Mouse (Mus musculus) CD4-positive helper T cell, adult 2 months (primary cell): Measurements from ENCODE around the gene Mdh2.

Experiments
- DNase-seq: peaks from one replicate; pipeline ENCODE4 v3.0.0-alpha.2; 2012; ENCODE audit warnings: low read depth, missing footprints, low spot score

Mdh2 gene

DNA sequence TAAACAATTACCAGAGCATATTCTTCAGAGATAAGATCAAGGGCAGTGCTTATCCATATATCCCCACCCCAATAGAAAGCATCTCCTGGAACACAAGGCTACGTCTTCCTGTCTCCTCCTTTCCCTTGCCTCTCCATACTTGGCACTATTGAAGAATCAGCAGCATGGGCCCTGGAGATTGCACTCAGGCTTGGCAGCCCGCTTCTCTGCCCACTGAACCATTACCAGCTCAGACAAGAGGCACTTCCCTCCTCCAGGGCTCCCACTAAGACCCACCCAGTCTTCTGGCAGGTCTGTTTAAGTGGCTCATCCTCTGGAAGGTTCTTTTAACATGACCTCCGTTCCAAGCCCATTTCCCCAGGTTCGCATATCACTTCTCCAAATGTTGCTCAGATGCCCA, 1.7 kb upstream of the Mdh2 start:
- DNase-seq, result no peak

DNA sequence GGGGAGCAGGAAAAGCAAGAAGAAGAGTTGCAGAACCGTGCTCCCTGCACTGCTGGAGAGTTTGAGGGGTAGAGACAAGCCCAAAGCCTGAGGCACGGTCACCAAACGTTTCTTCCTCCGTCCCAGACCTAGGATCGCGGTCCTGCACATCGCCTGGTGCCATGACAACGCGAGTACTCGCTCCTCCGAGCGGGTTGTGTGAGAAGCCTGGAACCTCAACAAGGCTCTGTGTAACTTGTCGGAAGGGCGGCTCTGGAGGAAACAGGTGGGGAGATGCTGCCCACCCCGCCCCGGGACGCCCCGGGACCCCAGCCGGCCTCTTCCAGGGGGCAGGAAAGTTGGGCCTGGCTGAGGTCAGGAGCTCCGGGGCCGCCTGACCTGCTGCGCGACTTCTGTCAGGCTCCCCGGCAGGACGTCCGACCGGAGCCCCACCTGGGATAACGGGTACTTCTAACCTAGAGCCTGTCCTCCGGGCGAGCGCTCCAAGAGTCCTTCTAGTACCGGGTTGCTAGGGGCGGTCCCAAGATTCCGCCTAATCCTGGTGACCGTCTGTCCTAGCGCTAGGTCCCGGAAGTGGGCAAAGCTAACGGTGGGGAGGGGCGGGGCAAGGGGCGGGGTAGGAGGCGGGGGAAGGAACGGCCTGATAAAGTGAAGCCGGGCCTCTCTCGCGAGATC, 347 bp upstream of the Mdh2 start, which contains the start of gene Styxl1:
Gene Styxl1 (minus strand): TSS at position 590 of the 675 bp plus-strand sequence.
- DNase-seq, result no peak

DNA sequence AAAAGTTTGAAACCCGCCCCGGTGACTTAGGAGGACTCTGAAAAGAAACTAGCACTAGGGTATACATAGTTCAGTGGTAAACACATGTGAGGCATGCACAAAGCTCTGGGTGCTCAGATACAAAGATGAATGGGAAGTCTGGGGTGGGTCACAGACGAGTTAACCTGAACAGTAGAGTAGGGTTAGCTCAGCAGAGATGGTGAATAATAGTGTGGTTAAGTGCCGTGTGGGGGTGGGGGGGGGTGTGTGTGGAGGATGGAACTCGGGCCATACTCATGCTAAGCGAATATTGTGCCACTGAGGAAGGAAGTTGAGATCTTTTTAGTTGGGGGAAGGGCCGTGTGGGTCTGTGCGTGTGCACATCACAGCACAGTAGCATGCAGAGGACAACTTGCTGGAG, 2.1 kb downstream of the Mdh2 start:
- peak; percentile 37 for DNase-seq

DNA sequence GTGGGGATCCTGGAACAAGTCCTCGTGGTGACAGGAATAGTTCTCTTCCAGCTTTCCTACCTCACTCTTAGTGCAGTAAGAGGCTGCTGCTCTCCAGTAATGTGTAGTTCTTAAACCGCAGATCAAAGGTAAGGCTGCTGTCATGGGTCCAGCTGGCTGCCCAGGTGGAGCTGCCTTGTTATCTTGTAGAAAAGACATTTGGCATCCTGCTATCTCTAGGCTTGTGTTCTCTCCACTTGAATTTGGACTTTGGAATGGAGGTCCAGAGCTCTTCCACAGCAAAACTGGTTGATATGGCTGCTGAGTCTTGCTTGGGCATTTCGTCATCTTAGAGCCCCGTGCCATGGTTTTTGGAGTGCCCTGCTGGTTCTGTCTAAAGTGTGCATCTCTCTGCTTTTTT, 4.6 kb downstream of the Mdh2 start:
- DNase-seq, result no peak

DNA sequence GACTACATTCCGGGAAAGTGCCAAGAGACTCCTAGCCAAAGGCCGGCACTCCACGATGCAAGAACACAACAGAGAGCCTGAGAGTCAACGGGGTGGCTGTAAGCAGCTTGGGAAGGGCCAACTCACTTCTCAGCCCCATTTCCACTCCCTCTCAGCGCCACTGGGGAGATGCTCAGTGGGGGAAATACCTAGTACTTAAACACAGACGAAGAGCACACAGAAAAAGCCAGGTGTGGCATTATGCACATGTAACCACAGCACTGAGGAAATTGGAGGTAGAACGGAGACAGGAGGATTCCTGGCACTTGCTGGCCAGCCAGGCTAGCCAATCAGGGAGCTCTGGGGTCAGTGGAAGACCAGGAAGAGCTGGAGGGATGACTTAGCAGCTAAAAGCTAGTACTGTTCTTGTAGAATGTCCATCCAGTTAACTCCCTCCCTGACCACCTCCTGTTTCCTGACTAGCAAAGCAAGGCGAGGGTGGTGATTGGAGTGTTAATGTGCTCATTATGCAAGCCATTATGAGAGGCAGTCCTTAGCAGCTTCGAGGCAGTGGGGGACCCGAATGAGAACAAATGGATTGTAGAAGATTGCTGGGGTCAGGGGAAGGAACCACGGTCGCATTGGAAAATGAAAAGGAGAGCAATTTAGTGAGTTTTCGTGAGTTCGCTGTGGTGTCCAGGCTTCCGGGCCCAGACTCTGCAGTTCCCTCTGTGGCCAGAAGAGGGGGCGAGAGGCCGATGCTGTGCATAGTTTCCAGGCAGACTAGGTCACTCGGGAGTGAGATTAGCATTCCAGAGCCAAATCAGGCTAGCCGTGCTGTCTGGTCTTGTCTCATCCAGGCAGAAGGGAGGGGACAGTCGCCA, 15.9 kb downstream of the Mdh2 start:
- peak; percentile 70 for DNase-seq

DNA sequence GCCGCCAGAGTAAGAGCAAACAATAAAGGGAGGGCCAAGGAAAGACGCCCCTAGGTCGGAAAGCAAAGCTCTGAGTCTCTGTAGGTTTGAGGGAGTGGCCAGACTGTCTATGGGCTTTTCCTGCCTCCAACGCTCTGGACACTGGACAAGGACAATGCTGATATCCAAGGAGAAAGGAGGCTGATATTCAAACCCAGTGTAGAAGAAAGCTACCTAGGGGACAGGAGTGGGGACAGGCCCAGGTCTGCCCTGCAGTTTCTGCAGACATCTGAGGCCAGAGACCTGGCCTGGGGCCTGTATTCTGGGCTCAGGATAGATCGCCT, 16.5 kb downstream of the Mdh2 start:
- DNase-seq, result no peak

DNA sequence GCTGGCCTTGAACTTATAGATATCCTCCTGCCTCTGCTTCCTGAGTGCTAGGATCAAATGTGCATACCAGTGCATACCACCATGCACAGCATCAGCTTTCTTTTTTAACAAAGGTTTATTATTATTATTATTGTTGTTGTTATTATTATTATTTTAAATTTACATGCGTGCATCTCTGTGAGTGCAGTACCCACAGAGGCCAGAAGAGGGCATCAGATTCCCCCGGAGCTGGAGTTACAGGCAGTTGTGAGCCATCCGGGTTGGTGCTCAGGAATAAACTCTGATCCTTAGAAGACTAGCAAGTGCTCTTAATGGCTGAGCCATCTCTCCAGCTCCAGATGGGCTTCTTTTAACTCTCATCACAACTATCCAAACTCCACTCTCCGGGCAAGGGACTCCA, 21.5 kb downstream of the Mdh2 start:
- no peak for DNase-seq

DNA sequence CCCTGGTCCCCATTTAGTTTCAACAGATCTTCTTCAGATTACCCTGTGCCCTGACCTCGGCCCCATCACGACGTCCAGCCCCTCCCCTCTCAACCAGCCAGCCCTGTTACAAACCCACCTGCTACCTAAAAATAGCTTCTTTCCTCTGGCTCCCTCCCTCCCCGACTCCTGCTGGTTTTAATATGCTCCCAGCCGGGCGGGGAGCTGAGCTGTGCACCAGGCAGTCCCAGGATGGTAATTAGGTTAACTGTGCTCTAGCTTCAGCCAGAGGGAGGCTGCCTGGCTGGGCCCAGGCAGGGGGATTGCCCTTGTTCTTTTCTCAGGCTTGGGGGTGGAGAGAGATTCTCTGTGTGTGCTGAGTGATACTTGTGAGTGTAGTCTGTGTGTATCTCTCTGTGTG, 22.6 kb downstream of the Mdh2 start:
- no peak for DNase-seq

DNA sequence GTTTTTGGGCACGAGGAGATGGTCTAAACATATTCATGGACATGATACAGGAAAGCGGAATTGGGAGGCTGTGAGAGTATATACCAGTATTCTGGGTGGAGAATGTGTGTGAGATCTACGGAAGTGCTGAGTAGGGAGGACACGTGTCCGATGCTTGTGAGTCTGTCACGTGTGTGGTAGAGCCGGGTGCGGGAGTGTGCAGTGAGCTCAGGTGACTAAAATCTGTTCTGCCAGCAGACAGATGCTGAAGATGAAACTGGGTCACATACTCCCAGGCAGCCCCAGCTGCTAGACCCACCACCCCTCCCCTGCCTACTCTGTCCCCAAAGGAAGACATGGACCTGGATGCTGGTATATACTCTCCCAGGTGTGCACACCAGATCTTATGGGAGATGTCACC, 24.4 kb downstream of the Mdh2 start:
- no peak for DNase-seq

DNA sequence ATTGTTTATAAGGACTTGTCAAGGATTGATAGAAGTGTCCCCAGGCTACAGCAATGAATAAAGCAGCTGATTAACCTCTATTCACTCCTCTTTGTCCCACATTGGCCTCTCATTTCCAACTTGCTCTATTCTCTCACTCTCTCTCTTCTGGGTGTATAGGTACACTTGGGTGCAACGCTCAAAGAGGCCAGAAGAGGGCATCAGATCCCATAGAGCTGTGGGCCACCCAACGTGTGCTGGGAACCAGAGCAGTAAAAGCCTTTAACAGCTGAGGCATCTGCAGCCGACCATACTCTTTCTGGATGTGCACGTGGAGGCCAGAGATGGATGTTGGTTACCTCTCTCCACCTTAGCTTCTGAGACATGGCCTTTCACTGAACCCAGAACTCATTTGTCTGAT, 24.9 kb downstream of the Mdh2 start:
- DNase-seq, result no peak

DNA sequence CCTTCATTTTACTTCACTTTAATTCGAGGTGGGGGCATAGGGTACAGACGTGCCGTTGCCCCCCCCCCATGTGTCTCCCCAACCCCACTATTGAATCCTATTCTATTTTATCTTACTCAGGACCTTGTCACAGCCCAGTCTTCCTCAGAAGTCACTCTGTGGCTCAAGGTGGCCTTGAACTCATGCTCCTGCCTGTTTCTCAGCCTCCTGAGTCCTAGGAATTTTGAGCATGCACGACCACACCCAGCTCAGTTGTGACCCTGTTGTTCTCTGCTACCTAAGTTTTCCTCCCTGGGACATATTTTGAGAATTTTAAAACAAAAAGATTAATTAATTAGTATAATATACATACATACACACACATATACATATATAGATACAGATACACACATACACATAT, 25.4 kb downstream of the Mdh2 start:
- no peak for DNase-seq

DNA sequence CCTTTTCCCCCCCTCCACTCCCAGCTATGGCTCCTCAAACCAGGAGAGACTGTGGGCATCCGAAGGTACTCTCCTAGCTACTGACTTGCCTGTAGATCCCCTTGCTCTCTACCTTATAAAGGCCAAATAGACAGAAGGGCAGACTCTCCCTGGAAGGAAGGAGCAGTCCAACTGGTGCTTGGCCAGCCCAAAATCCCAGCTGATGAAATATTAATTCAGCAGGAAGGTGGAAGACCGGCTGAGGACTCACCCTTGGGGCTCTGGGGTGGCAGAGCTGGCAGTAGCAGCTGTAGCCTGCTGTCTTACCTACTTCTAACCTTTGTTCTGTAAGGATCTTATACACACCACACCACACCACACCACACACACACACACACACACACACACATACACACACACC, 26.5 kb downstream of the Mdh2 start:
- no peak for DNase-seq

DNA sequence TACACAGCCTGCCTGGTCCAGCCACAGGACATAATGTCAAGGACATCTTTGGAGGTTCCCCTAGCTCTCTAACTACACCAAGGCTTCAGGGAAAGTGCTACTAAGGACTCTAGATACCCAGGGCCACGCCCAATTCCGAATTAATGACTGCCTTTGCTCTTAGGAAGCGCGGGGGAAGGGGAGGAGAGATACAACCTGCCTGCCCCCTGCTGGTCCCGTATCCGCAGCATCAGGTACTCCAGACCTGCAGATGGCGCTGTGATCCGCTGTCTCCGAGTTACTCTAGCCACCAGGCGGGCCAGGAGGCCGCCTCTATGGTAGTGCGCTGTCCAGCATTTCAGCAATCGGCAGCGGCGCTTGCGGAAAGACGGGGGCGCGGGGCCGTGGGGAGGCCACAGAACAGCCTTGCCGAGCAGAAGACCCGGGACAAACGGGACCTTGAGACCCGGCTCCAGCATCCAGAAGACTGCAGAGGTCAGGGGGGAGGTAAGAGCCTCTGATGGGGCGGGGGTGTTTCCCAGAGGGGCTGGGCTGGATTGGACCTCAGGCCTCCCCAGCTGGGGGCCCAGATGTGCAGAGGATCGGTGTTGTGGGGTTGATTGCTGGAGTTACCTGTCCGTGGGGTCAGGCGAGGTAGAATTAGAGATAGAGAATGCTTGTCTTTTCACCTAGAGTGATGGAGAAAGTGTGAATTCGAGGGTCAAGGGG, 28.4 kb downstream of the Mdh2 start, which contains the start of gene Srrm3:
Gene Srrm3 (plus strand): TSS at position 336 of the 708 bp plus-strand sequence.
- peak; percentile 91 for DNase-seq

DNA sequence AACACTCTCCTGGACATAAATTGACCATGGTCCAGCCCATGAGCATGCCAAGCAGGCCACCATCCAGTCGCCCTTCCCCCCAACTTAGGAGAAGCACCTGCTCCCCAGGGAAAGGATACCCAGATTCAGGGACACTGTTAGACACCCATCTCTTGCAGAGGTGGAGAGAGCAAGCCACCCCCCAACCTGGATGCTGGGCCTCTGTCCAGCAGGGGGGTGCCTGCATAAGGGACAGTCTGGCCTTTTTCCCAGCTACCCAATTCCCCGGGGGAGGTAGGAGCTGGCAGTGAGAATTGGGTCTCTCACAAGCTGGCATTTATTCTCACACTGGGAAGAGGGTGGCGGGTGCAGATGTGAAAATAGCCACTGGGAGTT, 29.0 kb downstream of the Mdh2 start:
- no peak for DNase-seq

DNA sequence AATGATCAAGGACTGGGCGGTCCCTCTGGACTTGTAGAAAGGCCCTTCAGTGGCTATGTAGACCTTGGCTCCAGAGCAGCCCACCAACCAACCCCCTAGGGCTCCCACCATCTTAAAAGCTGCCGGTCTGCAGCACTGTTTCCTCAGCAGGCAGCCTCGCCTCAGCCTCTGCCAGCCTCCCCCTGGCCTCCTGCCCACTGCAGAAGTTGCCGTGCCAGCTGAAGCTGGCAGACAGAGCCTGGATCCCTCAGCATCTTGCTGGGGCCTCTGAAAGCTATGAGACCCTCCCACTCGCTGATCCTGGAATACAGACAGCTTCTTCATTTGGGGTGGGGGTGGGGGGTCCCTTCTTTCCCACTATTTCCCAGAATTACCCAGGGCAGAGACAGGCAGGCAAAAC, 34.7 kb downstream of the Mdh2 start:
- no peak for DNase-seq

DNA sequence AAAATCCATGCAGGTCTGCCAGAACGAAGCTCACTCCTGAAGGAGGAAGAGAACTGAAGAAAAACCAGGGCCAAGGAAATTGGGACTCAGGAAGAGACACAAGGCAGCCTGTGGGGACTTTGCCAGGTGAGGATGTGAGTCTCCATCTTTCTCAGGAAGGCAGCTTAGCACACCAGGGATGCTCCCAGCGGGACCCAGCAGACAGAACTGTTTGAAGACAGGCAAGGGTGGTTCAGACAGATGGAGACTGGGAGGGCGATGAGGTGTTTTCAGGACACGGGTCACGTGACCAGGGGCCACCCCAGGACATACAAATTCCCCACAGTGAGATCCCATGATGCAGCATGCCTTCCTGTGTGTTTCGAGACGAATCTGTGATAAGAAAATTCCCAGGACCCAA, 40.2 kb downstream of the Mdh2 start:
- no peak for DNase-seq

DNA sequence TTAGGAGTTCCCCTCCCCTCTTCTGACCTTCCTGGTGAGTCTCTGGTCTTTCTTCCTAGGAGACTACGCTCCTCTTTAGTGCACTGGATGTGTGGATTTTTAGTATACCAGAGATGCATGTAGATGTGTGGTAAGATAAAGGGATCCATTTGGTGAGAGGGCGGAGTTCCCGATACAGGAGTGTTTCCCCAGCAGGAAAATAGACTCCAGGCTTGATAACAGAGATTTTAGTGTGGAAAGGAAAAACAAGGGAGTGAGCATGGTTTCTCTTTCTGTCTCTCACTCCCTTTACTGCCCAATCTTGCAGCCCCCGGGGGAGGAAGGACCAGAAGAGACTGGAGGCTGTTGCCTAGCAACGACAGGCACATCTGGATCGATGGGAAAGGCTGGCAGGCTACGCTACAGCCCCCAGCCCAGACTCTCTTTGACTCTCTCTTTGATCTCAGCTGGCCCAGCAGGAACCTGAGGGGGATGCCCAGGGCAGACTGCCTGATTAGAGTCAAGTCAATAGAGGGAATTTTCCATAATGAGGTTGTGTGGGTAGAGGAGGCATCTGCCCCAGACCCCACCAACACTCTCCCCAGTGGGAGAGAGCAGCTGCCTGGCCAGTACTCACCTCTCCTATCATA, 44.1 kb downstream of the Mdh2 start:
- no peak for DNase-seq

DNA sequence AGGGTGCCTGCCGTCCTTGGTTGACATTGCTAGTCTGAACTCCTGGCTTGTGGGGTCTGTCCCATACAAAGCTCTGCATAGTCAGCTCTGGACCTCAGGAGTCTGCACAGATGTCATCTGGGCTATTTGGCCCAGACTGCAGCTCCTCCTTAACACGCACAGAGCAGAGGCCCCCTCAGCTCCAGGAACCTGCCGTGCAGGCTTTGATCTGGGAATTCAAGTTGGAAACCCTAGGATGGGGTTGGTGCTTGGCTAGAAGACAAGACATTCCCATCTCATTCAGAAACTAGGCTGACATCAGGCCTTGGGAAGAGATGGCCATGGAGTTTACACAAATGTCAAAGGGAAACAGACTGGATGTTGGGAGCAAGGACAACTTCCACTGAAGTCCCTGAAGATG, 46.2 kb downstream of the Mdh2 start:
- no peak for DNase-seq

DNA sequence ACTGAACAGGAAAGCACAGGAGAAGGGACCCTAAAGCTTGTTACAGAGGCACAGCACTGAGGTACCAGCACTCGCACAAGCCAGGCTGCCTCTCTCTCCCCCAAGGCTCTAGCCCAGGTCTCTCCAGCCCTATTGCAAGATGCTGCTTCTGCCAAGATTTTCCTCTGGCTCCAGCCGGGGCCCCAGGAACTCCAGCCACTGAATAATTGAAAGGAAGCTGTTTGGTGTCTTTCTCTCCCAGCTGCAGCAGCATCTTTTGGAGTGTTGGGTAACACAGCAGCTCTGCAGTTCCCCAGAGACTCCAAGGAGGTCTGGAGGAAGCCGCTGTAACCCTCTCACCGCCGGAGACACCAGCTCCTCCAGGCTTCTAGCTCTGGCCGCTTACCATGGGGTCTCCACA, 47.9 kb downstream of the Mdh2 start:
- DNase-seq, result no peak

DNA sequence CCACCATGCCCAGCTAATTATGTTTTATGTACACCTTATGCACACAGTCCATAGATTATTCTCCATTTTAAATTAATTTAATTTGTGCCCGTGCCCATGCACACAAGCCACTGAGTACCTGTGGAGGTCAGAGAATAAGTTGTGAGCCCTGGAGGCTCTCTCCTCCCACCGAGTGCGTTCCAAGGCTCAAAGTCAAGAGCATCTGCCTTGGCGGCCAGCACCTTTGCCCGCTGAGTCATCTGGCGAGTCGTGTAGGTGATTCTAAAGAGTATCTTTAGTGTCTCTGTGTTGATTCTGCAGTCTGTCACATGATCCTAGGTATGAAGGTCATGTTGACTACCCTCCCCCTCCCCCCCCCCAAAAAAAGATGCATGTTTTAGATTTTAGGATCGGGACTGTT, 51.1 kb downstream of the Mdh2 start:
- DNase-seq, result no peak

DNA sequence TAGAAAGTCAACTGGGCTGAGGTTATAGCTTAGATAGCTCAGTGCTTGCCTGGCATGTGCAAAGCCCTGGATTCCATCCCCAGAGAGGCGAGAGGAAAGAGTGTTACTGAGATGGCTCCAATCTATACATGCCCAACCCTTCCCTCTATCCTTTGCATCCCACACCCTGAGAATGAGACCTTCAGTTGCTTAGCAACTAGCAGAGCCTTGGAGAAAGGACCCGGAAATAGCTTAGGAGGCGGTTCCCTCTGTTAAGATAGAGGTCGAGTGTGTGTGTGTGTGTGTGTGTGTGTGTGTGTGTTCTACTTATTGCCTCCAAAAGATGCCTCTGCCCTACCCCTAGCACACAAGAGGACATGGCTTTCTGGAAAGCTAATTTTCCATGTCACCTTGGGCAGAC, 54.4 kb downstream of the Mdh2 start:
- DNase-seq, result no peak

DNA sequence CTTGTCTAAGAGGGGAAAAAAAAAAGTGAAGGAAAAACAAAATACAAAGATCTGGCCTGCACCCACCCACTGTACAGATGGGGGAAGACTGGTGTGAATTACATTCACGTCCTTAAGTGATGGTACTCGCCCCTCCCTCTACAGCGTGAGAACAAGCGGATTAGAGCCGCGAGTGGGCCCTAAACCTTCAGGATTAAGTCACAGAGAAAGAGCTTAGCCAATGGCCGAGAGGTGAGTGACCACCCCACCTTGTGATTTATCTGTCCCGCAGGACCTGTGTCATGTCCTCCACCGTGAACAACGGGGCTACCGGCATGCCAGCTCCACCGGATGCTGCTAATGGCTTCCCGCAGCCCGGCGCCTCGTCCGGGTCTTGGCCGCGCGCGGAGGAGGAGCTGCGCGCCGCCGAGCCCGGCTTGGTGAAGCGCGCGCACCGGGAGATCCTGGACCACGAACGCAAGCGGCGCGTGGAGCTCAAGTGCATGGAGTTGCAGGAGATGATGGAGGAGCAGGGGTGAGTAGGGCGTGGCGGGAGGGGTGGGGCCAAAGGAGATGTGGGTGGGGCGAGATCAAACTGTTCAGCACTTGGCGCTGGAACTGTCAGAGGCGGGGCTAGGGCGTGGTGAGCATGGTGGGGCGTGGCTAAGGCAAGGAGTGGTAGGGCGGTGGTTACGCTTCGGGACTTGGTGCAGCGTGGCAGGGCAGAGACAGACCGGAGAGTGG, 56.6 kb downstream of the Mdh2 start:
- DNase-seq, result peak; percentile 82
